Mouse (Mus musculus): Measurements from ENCODE around the gene Mettl17. TPM values are rescaled to one million over a fixed set of nuclear protein-coding genes. Genes with fewer than 3 reads are reported as not detected.
"Not testable (repeated sequence)": the region's sequence is repeated elsewhere in the genome, so short reads cannot be mapped to it uniquely, and the experiment has no call there.

Gene Mettl17
- 10 to 100 TPM; 22.1 to 39.7 TPM for total RNA-seq (2021)
- long read RNA-seq, experiment 1, transcript Mettl17-201 (14 exons, 1,623 nt), result major isoform, 14 of 27 reads
- long read RNA-seq, experiment 1, partial matches to known transcripts, result 6 of 27 reads
- long read RNA-seq, experiment 1, other reads (novel, unspliced or antisense), result 7 of 27 reads
- long read RNA-seq, experiment 2, partial matches to known transcripts, result 0 of 6 reads
- long read RNA-seq, experiment 2, other reads (novel, unspliced or antisense), result 2 of 6 reads

DNA sequence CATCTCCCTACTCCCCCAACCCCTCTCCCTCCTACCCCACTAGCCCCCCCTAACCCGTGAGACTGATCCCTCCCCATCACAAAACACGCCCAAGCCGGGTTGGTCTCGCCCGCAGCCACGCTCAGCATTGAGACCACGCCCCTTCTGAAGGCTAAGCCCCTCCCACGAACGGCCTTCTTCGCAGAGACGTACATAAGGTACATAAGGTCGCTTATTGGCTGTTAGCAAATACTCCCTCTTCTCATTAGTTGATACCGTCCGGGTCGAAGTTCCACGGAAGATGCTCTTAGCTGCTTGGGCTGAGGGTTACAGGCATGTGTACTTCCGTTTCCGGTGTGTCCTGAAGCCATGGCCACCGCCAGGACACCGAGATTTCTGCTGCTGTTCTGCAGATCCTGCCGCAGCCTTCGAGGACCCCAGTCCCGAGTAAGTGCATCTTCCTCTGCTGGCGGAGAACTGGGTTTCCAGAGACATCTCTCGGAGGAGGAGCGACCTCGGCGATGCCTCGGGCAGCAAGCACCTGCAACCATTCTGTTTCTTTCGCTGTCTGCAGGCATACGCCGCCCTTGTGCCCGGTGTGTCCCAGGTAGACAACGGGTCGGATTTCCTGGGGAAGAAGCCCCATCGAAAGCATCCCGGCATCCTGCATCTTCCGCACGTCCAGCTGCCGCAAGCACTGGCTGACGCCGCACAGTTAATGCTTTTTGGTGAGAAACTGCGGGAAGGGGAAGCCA is at the start of gene Mettl17:
Mettl17 (plus strand) TSS at position 245 of the 734 bp plus-strand sequence.
- DNase-seq, result peak; percentile 96

GRCm38 (mm10) chr14:51838480-51838879 is 46.2 kb upstream of the Mettl17 start:
- DNase-seq, result peak in 1 of 2 experiments; percentile 19

- no peak for DNase-seq
These were observed 42.4 kb upstream of the Mettl17 start for GRCm38 (mm10) chr14:51842250-51842649.

- no peak for DNase-seq
These were observed 41.9 kb upstream of the Mettl17 start for GRCm38 (mm10) chr14:51842781-51843180.

GRCm38 (mm10) chr14:51843882-51844281 is 40.8 kb upstream of the Mettl17 start:
- DNase-seq, result no peak

- DNase-seq, result no peak
These were observed 38.1 kb upstream of the Mettl17 start for GRCm38 (mm10) chr14:51846566-51846965.

- peak; percentile 12 to 39 for DNase-seq
These were observed 33.6 kb upstream of the Mettl17 start for GRCm38 (mm10) chr14:51851006-51851405.

DNA sequence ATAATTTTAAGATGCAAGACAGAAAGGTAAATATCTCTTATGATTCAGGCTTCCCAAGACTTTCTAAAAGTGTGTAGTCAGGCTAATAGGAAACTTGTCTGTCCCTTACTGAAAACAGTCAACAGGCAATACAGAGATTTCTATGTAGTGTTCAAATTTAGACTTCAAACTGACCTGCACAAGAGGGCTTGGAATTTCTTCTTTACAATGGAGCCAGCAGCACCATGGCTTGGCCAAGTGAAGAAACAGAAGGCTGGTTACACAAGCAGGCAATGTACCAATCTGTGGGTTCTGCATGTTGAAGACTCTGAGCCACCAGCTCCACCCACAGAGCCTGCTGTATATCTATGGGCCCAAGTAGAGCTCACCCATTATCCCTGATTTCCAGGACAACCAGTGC is 31.2 kb upstream of the Mettl17 start, which contains the start of gene Ear6:
Ear6 (plus strand) TSS at position 301 of the 400 bp plus-strand sequence.
- DNase-seq, result no peak

GRCm38 (mm10) chr14:51855280-51855679 is 29.4 kb upstream of the Mettl17 start:
- DNase-seq, result not testable (repeated sequence)

DNA sequence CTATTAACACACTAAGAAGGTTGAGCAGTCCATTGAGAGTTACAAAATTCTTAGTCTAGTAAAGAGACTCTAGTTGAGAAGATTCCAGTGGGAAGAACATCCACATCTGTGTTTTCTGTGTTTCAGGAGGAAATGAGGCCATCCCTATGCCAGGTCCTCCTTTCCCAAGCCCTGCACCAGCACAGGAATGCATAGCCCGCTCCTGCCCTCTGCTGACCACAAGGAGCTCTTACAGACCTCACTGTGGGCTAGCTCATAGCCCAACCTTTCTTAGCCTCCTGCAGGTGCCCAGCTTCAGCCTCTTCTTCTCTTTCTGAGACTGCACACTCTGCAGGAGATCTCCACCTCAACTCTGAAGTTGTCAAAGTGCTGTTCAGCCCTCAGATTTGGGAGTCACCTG is 21.0 kb upstream of the Mettl17 start:
- DNase-seq, result peak; percentile 37 to 54

DNA sequence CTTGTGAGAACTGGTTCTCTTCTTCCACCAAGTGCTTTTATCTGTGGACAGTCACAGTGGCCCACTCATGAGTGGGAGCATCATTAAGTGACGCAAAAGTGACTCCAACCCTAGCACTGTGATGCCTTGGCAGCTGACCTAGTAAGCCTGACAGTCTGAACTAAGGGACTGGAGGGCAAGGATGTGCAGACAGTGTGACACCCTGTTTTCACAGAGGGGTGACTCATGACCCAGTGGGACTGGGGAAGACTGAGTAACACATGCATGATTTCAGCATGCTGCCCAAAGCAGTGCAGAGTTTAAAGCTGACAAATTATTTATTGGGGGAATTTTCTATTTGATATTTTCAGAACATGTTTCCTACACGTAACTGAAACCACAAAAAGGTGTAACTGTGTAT is 13.9 kb upstream of the Mettl17 start:
- peak; percentile 57 to 67 for DNase-seq

GRCm38 (mm10) chr14:51871741-51872140 is 12.9 kb upstream of the Mettl17 start:
- DNase-seq, result peak; percentile 84 to 88

DNA sequence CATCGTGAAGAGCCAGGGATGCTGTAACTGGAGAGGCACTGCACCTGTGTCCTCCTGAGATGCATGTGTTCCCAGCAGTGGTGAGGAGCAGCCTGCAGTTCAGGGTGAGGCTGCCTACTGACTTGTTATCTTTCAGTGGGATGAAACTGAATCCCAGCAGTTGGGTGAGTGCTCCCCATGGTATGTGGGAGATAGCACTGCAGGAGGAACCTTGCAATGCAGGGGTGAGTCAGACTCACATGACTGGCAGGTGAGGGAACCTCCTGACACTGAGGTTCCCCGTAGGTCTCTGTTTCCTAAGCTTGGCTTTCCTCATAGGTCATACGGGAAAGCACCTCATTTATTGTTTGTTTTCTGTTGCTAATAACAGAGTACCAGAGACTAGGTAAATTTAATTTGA is 7.1 kb upstream of the Mettl17 start:
- no peak for DNase-seq

DNA sequence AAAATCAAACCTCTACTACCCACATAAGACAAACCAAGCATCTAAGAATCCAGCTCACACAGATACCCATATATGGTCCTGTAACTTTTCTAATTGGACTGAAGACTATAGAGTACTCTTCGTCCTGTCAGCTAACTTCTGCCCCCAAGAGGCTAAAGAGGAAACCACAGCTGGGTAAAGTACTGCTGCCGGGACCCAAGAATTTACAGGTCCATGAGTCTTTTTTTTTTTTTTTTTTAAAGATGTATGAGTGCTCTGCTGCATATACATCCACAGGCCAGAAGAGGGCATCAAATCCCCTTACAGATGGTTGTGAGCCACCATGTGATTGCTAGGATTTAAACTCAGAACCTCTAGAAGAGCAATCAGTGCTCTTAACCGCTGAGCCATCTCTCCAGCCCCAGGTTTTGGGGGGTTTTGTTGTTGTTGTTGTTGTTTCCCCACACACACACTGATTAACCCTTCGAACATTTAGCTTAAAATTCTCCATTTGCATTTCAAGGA is 1.1 kb upstream of the Mettl17 start:
- DNase-seq, result peak; percentile 77 to 84

GRCm38 (mm10) chr14:51884031-51884544 is 554 bp upstream of the Mettl17 start:
- no peak for DNase-seq

- DNase-seq, result no peak
These were observed 1.4 kb downstream of the Mettl17 start for GRCm38 (mm10) chr14:51886051-51886450.

- DNase-seq, result peak in 1 of 2 experiments; percentile 27
These were observed 5.2 kb downstream of the Mettl17 start for GRCm38 (mm10) chr14:51889833-51890232.

GRCm38 (mm10) chr14:51892191-51892939 is 7.7 kb downstream of the Mettl17 start, which contains the start of gene Slc39a2:
TSS of gene Slc39a2 (plus strand) at chr14:51892889.
- no peak for DNase-seq

DNA sequence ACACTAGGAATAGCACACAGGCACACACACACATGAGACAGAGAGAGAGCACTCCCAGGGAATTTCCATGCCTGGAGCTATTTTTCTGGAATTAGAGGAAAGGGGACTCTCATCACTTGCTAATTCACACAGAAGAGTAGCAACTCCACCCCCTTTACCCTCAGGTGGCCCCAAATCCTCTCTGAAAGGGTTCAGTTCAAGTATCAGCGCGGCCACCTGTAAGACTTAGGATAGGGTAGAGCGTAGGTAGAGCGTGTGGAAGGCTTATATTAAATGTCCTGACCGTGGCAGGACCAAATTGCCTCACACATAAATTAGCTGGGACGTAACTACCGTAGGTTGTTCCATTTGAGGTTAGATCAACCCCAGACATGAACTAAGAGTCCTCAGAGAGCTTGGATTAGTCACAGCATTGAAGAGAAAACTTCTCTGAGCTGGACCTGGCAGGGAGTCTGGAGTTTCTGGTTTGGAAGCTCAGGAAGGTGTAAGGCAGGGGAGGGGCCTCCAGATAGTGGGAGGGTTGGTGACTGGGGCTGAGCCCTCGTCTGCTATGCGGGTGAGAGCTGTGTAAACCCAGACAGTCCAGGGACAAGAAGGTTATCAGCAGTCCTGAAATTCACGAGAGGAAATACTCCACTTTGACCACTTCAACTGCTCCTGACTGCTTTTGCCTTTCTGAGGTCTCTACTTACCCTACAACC is 8.6 kb downstream of the Mettl17 start:
- DNase-seq, result no peak

- no peak for DNase-seq
These were observed 9.2 kb downstream of the Mettl17 start for GRCm38 (mm10) chr14:51893809-51894208.

DNA sequence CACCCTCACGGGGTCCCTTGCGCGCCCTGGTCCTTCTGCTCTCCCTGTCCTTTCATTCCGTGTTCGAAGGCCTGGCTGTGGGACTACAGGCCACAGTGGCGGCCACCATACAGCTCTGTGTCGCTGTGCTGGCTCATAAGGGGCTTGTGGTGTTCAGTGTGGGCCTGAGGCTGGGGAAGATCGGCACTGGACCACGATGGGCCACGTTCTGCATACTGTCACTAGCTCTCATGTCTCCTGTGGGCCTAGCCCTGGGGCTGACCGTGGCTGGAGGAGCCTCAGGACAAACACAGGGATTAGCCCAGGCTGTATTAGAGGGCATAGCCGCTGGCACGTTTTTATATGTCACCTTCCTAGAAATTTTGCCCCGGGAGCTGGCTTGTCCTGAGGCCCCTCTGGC is 10.4 kb downstream of the Mettl17 start:
- no peak for DNase-seq

DNA sequence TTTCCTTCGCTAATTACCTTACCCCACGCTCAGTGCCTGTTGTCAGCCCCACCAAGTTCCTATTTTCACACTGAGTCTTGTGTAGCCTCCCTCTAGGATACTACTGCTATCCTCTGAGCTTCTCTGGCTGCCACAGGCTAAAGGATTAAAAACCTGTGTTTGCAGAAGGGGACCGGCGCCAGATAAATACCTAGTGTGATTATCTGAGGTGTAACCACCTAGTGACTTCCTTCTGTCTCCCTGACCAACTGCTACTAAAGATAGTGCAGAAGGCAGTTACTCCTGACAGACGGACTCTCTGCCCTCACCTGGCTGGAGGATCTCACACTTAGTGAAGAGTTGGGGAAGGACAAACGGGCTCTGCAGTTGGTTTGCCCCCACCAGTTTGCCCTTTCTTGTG is 11.4 kb downstream of the Mettl17 start:
- DNase-seq, result no peak
